Mouse (Mus musculus) lung, embryonic 14.5 days (tissue): ENCODE measurements at regions not wholly inside any gene's neighbourhood (a gene's known extent, or its start where the extent isn't known, plus 50 kb on each side); places are given as distances from the start of the nearest gene placed in this dataset.

Experiments
- ATAC-seq: fragments of 200-750 bp; cut with Nextera tagmentation; 2 replicates; pipeline ENCODE4 v1.8.0; 2017; ENCODE audit warnings: mild to moderate bottlenecking, moderate TSS enrichment, moderate library complexity; ENCODE audit not compliant: insufficient read depth
- DNase-seq: peaks from one replicate; pipeline ENCODE4 v3.0.0-alpha.2; 2015
- H3K27ac ChIP-seq: fragments of 300-500 bp; sonication (generic); 2 replicates; pipeline ENCODE4 v1.5.1; 2014; ENCODE audit warnings: low read depth, mild to moderate bottlenecking, moderate library complexity
- H3K27me3 ChIP-seq: fragments of 300-500 bp; sonication (generic); 2 replicates; pipeline ENCODE4 v1.6.1; 2014; ENCODE audit warnings: low read length, control low read depth; ENCODE audit not compliant: insufficient read depth
- H3K36me3 ChIP-seq: fragments of 300-500 bp; sonication (generic); 2 replicates; pipeline ENCODE4 v1.6.1; 2014; ENCODE audit warnings: control low read depth; ENCODE audit not compliant: insufficient read depth
- H3K4me1 ChIP-seq: fragments of 300-500 bp; sonication (generic); 2 replicates; pipeline ENCODE4 v1.6.1; 2014; ENCODE audit warnings: antibody characterized with exemption, control low read depth; ENCODE audit not compliant: insufficient read depth
- H3K4me2 ChIP-seq: fragments of 300-500 bp; sonication (generic); 2 replicates; pipeline ENCODE4 v1.6.1; 2014; ENCODE audit warnings: mild to moderate bottlenecking
- H3K4me3 ChIP-seq: fragments of 300-500 bp; sonication (generic); 2 replicates; pipeline ENCODE4 v1.5.1; 2014; ENCODE audit warnings: low read depth, low read length
- H3K9ac ChIP-seq: fragments of 300-500 bp; sonication (generic); 2 replicates; pipeline ENCODE4 v1.6.1; 2014
- H3K9me3 ChIP-seq: fragments of 300-500 bp; sonication (generic); 2 replicates; pipeline ENCODE4 v1.6.1; 2016; ENCODE audit warnings: low read depth, low read length, control low read depth
- CTCF ChIP-seq: IDR thresholded peaks from 2 replicates; pipeline ENCODE4 v1.5.1; 2016; ENCODE audit warnings: antibody characterized with exemption, low read depth
- WGBS: fragments of 180-500 bp; shearing (Covaris S2); extraction: QIAGEN DNeasy Blood & Tissue Kit; methylation state at CpG from one replicate; pipeline ENCODE4 v1.1.7; 2014; 5-methylcytosine and 5-hydroxymethylcytosine counted together

DNA sequence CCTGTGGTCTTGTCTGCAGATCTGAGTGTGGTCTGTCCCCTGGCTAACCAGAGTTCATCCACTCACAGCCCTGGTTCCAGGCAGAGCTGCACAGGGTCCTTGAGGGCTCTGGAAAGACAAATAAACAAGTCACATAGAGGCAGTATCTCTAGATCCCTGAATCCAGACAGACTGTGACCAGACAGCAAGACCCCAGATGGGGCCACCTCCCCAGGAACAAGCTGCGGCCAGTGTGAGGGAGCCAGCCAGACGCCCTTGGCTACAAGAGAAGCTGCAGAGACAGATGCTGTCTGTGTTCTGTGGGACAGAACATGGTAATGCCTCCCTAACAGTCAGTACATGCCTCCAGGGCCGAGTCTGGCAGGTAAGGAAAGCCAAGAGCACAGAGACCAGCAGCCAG lies 127.6 kb upstream of the Ccnd1 start:
- Histone ChIP-seq H3K4me3 (no peak overlapping the region), H3K9me3 (no peaks in the 10 kb centered on the region), H3K9ac (no peak overlapping the region), H3K27ac (no peak overlapping the region), H3K4me2 (no peak overlapping the region), H3K36me3 (no peaks in the 10 kb centered on the region), H3K27me3 (no peaks in the 10 kb centered on the region), H3K4me1 (no peaks in the 10 kb centered on the region)
- TF ChIP-seq CTCF: no peak
- ATAC-seq: no peak
- WGBS: 42% methylated on average over 3 of the region's 3 CpGs
- no peak for DNase-seq

DNA sequence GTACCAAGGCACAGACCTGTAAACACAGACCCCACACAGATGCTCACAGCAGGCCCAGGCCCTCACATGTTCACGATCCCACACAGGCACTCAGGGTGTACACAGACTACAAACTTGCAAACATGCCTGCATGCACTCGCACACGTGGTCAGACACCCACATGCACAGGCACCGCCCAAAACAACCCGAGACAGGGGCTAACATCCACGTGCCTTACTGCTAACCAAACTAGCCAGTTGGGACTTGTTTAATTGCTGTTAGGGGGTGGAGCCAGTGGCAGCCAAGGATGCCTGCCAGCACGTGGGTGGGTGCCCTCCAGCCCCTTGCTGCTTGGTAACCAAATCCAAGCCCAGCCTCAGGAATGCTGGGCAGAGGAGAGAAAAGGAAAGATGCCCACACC lies 116.6 kb upstream of the Ccnd1 start:
- Histone ChIP-seq H3K4me1 (no peaks in the 10 kb centered on the region), H3K9ac (no peak overlapping the region), H3K27ac (no peak overlapping the region), H3K27me3 (no peaks in the 10 kb centered on the region), H3K4me3 (no peak overlapping the region), H3K9me3 (0 out of 2 replicates have a peak, but pooled peaks cover 3% of the 10 kb centered on the region), H3K36me3 (no peaks in the 10 kb centered on the region), H3K4me2 (no peak overlapping the region)
- peak; percentile 49; the same call in 1 of the 2 replicates for ATAC-seq
- peak; percentile 31 for DNase-seq
- 49% methylated on average over 7 of the region's 7 CpGs for WGBS
- no peak for TF ChIP-seq CTCF

DNA sequence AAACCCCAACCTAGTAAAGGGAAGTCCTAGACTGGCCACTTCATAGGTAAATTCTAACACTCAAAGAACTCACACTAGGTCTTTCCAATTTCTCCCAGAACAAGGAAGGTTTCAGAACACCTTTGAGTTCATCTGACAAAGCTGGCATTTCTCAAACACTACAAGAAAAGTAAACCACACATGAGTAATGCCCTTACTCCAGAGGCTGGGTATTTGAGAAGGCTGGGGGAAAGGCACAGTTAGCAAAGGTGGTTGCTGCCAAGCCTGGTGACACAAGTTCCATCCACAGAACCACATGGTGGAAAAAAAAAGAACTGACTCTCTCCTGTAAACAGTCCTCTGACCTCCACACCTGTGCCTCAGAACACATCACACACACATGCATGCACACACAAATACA lies 111.9 kb upstream of the Ccnd1 start:
- no peak for TF ChIP-seq CTCF
- no peak for DNase-seq
- Histone ChIP-seq H3K9ac (no peak overlapping the region), H3K9me3 (0 out of 2 replicates have a peak, but pooled peaks cover 3% of the 10 kb centered on the region), H3K36me3 (no peaks in the 10 kb centered on the region), H3K27ac (no peak overlapping the region), H3K4me3 (no peak overlapping the region), H3K27me3 (no peaks in the 10 kb centered on the region), H3K4me1 (no peaks in the 10 kb centered on the region; the same call in 1 of the 2 replicates), H3K4me2 (no peak overlapping the region)
- ATAC-seq: no peak

DNA sequence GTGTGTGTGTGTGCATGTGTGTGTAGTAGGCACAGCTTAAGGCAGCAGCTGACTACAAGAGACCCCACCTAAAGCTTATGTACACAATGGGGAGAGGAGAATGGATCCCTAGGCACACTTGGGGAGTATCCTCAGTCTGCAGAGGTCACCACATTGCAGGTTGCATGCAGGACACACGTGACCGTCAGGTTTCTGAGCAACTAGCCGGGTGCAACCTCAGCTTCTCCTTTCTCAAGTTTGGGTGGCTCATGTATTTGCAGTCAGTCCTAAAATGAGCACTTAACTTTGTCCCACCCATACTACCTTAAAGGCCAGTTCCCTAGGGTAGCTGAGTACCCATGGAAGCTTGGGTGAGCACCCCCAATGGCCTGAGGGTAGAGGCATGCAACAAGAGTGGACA lies 111.0 kb upstream of the Ccnd1 start:
- no peaks in the 10 kb centered on the region for H3K27me3 ChIP-seq
- no peak for DNase-seq
- no peak overlapping the region for H3K9ac ChIP-seq
- H3K4me2 ChIP-seq: no peak overlapping the region
- no peaks in the 10 kb centered on the region for H3K36me3 ChIP-seq
- 84% methylated on average over 3 of the region's 3 CpGs for WGBS
- H3K27ac ChIP-seq: no peak overlapping the region
- no peak for ATAC-seq
- H3K9me3 ChIP-seq: 0 out of 2 replicates have a peak, but pooled peaks cover 3% of the 10 kb centered on the region
- TF ChIP-seq CTCF: no peak
- H3K4me1 ChIP-seq: no peaks in the 10 kb centered on the region; the same call in 1 of the 2 replicates
- no peak overlapping the region for H3K4me3 ChIP-seq

DNA sequence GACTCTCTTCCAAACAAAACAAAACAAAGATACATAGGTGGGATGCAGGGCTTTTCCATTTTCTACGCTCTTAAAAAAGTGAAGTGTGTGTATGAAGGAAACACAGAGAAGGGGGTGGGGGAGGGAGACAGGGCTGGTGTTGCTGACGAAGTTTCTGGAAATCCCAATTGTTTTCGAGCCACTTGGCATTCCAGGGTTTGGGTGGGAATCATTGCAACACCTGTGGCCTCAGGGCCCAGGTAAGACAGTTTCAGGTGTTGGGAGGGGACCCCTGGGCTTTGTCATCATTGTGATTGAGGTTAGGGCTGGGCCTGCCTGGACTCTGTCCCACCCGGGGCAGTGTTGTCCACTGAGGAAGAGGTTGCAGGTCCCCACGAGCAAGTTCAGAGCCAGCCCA lies 108.8 kb upstream of the Ccnd1 start:
- ATAC-seq: no peak
- H3K27me3 ChIP-seq: no peaks in the 10 kb centered on the region
- TF ChIP-seq CTCF: no peak
- peak overlapping the region; percentile 8; the same call in 1 of the 2 replicates for H3K27ac ChIP-seq
- H3K9ac ChIP-seq: no peak overlapping the region
- H3K9me3 ChIP-seq: no peaks in the 10 kb centered on the region
- peaks cover 2% of the 10 kb centered on the region; the same call in 1 of the 2 replicates for H3K4me1 ChIP-seq
- H3K36me3 ChIP-seq: no peaks in the 10 kb centered on the region
- no peak overlapping the region for H3K4me3 ChIP-seq
- H3K4me2 ChIP-seq: no peak overlapping the region
- DNase-seq: no peak
- 73% methylated on average over 5 of the region's 5 CpGs for WGBS

DNA sequence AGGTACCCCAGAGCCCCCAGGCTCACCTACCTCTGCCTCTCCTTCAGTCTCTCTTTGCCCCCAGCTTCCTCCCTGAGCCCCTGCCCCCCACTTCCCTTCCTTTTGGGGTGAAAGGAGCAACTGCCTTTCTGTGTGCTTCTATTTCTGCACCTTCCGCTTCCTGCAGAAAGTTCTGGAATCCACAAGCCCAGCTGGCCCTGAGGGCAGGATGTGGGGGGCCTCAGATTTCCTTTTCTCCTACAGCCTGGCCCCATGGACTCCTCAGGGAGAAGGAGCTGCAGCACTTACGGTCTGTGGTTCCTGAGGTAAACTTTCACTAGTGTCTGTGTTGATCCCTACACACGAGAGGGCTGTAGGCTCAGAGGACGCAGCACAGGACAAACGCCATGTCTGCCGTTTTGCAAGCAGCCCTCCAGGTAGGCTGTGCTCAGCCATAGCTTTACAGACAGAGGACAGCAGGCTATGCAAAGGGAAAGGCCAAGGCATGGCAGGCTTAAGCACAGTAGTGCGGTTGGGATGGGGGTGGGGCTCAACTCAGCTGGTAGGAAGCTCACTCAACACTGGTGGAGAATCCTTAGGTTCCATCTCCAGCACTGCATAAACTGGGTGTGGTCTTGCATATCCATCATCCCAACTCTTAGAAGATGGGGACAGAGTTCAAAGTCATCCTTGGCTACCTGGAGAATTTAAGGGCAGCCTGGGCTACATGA lies 108.2 kb upstream of the Ccnd1 start:
- Histone ChIP-seq H3K9me3 (no peaks in the 10 kb centered on the region), H3K27ac (peak overlapping the region; percentile 32; the same call in 1 of the 2 replicates), H3K9ac (no peak overlapping the region), H3K27me3 (no peaks in the 10 kb centered on the region), H3K36me3 (no peaks in the 10 kb centered on the region), H3K4me2 (no peak overlapping the region), H3K4me1 (peaks cover 6% of the 10 kb centered on the region; the same call in 1 of the 2 replicates), H3K4me3 (no peak overlapping the region)
- ATAC-seq (peak; percentile 52), DNase-seq (peak; percentile 54)
- WGBS: 54% methylated on average over 7 of the region's 7 CpGs
- TF ChIP-seq CTCF: no peak

DNA sequence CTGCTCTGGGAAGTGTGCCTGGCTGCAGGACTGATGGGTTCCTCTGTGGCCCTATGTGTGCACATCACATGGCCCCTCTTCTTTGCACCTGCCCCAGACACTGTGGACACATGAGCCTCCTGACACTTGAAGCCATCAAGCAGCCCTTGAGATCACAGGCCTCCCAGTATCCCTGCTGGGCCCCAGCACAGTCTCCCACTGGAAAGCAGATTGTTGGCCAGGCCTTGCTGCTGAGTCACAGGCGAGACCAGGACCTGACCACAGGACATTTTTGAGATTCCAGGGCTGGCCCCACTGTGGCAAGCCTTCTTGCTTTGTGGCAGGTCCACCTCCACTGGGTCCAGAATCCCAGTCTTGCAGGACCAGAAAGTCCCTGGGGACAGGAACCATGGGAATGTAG lies 105.5 kb upstream of the Ccnd1 start:
- no peak for TF ChIP-seq CTCF
- WGBS: 50% methylated on average over 1 of the region's 1 CpGs
- Histone ChIP-seq H3K4me3 (no peak overlapping the region), H3K9me3 (no peaks in the 10 kb centered on the region), H3K27me3 (no peaks in the 10 kb centered on the region), H3K4me2 (no peak overlapping the region), H3K27ac (no peak overlapping the region), H3K4me1 (peaks cover 6% of the 10 kb centered on the region; the same call in 1 of the 2 replicates), H3K36me3 (no peaks in the 10 kb centered on the region), H3K9ac (no peak overlapping the region)
- DNase-seq (no peak), ATAC-seq (no peak; the same call in 1 of the 2 replicates)
